Mouse (Mus musculus): ENCODE results near the gene Adgra1.

- no peak for TF ChIP-seq CTCF (IDR thresholded peaks at IDR 0.05; ENCODE audit: extremely low read depth, insufficient read depth, insufficient read length, insufficient replicate concordance)
- TF ChIP-seq POLR2A (IDR thresholded peaks at IDR 0.05; ENCODE audit: low read depth, low read length): no peak
These were observed 49.6 kb downstream of the Adgra1 start for GRCm38 (mm10) chr7:139883545-139883944.
